Mouse (Mus musculus) spleen, adult 2 months (tissue): ENCODE data around the gene Crot.

ENCODE experiments used
- CTCF ChIP-seq: fragments of 200-500 bp; IDR thresholded peaks from 2 replicates; pipeline ENCODE4 v1.5.1; 2011; ENCODE audit warnings: mild to moderate bottlenecking, inconsistent platforms; ENCODE audit not compliant: insufficient read depth, insufficient read length, insufficient replicate concordance; ENCODE audit errors: extremely low read depth
- POLR2A ChIP-seq: fragments of 200-500 bp; IDR thresholded peaks from 2 replicates; pipeline ENCODE4 v1.6.1; 2011; ENCODE audit warnings: low read depth, low read length, inconsistent platforms

GRCm38 (mm10) chr5:9039978-9040377, 42.9 kb upstream of the Crot start:
- no peak for TF ChIP-seq POLR2A
- no peak for TF ChIP-seq CTCF
